Mouse (Mus musculus) lung, postnatal 36 days (tissue): ENCODE data around the gene Oxct2a.
"Not testable (repeated sequence)": the region's sequence is repeated elsewhere in the genome, so short reads cannot be mapped to it uniquely, and the experiment has no call there.

ENCODE experiments used
- DNase-seq: peaks from one replicate; pipeline ENCODE4 v3.0.0; 2022; ENCODE audit warnings: mixed read lengths

The Oxct2a gene

DNA sequence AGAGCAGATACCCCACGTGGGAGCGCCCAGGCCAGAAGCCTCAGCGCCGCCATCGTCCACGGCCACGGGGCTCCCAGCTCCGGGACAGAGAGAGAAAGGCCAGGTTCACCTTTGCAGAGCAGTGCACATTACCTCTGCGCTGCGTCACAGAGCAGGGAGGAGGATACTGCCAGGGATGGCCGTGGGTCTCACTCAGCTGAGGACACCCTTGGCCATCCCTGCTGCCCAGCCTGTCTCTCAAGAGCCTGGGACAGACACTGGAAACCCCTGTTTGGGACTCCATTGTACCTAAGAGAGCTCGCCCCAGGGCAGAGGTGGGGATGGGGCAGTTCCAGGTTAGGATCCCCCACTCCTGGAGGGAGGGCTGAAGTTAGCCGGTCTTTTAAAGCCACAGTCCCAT lies at the start of gene Oxct2a:
Gene Oxct2a, minus strand, starts transcription at position 101 of the 400 bp plus-strand sequence.
- DNase-seq: no peak

DNA sequence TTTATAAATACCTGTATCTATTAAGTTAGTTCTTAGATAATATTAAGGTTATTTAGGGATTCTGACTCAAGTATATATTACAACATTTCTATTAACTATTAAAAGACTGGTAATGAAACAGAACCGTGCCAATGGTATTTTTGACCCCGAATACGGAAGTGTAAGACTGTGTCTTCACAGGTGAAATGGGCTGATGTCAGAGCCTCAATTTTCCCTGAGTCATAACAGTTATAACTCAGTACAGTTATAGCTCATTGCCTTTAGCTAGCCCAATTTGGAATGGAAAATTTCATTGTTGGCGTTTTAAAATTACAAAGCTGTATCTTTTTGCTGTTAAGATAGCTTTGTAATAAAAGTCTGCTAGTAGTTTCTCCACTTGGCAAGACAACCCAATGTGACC lies 40.1 kb upstream of the Oxct2a start:
- DNase-seq: no peak

DNA sequence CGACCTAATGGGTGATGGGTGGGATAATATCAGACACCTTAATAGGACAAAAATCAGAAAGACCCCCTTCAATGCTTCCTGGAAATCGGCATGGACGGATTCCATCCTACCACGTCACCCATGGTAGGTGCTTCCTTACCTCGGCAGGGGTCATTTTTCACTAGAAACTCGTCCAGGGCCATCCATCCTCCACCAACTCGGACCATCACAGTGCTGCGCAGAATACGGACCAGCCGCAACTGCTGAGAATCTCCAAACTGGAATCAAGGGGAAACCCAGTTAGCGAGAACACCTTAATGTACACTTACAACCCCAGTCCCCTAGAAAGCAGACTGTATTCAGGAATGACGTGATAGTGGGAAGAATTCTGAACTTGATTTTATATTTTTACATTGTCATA lies 37.3 kb upstream of the Oxct2a start:
- DNase-seq: no peak

DNA sequence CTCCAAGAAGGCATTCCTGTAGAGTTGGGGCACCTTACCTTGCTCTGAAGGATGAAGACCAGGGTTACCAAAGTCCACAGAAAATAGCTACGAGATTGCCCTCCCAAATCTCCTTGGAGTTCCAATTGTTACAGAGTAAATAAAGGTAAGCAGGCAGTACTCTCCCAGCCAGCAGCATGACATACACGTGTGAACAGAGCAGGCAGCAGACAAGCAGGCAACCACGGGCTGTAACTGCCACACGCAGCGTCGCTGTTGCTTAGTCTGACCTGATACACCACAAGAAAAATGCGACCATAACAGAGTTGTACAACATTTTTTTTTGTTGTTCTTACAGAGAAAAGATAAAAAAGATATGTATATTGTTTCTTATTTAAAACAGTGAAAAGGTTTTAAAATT lies 35.2 kb upstream of the Oxct2a start:
- no peak for DNase-seq

DNA sequence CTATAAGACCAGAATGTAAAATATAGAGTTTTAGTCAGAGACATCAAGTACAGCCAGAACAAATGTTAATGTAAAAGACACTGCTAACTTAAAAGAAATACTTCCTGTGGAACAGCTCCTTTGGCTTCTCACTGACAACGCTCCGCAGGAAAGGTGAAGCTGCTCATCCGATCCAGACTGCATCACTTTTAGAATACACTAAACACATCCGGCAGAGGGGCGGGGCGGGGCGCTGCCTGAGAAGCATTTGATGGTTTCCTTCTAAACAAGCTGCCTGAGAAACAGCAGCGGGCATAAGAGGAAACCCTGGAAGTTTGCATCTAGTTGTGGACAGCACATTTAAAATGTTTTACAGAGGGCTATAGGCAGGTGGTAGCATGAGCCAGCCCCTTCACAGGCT lies 32.5 kb upstream of the Oxct2a start:
- DNase-seq: peak; percentile 18

DNA sequence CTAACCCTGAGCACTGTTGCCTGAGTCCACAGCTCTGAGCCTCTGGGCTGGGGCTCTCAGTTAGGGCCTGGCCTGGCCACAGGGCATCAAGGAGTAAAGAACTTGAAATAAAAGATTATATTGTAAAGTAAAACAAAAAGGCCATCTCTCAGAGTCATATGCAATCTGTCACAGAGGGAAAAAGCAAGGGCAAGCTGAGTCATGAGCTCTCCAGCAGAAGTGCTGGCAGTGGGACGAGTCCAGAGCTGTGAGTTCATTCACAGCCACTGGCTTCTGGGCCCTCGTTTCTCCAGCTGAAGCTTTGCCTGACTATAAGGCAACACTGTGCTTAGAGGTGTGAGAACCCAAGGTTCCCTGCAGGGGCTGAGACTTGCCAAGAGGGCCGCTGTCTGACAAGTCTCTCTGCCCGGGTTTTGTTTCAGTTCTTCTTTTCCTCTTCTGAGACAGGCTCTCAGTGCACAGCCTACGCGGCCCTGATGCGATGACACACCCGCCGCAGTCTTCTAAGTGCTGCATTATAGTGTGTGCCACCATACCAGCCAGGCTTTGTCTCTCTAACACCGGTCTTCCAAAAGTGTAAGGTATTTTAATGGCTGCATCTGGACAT lies 29.9 kb upstream of the Oxct2a start:
- DNase-seq: peak; percentile 13

DNA sequence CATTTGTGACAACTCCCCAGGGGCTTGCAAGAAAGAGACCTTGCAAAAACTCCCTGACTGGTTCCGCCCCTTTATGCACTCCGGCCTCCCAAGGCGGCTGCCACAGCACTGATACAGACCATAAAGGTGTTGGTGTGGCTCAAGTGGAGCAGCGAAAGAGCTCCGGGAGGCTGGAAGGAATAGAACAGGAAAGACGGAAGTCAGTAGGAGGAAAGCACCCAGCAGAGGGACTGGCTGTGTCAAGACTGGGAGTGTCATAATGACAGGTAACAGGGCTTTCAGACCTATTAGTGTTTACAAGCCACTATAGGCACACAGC lies 20.0 kb upstream of the Oxct2a start:
- peak; percentile 27 for DNase-seq

DNA sequence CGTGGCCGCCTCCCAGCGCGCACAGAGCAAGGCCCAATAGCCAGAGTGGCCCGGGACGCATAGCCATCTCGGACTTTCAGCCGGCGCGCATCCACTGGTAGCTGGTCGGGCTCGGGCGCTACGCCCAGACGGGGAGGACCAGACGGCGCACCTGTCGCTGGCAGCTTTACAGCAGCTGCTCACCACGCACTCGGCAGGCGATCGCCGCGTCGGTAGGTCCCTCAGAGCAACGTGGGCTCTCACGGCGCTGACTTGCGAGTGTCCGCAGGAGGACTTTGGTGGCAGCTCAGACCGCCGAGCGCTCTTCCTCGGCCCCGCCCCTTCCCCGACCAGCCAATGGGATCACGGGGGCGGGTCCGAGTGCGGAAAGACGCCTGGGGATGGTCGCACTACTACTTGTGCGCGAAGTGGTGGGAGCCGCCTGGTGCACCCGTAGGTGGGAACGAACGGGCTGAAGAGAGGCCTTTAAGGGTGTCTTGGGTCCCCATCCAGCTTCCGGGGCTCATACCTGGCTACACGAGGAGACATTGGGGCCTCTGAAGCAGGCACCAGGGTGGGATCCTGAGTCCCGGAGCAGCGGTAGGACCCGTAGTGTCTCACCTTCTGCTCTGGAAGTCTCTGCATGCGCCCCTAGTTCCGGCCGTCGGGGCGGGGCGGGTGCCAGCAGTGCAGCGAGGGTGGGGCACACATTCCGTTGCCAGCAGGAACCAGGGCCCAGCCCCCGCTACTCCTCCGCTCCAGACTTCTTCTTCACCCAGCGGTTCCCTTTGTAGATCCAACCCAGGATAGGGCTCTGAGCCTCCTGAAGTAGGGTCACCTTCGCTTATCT lies 19.4 kb upstream of the Oxct2a start, which contains the start of gene Bmp8a:
Gene Bmp8a, minus strand, starts transcription at position 611 of the 829 bp plus-strand sequence.
- peak; percentile 78 for DNase-seq

DNA sequence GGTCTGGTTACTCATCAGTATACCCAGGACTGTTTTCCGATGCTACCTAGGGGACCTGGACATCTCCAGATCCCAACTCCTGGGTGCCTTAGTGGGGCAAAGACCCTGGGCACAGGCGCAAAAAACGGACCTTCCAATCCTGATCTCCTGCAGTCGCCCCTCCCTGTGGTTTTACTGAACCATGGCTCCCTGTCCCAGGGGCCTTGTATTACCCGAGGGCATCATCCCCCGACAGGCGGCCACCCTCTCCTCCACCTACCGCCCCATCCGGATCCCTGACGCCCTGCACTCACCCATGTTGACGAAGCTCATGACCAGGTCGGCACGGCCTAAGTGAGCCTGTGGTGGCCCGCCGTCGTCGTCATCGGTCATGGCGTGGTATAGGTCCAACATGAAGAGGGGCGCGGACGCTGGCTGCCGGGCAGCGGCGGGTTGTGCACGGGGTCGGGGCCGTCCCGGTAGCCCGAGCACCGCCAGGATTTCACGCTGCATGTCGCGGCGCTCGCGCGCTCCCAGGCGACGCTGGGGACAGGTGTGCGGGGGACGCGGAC lies 18.7 kb upstream of the Oxct2a start:
- peak; percentile 7 for DNase-seq

DNA sequence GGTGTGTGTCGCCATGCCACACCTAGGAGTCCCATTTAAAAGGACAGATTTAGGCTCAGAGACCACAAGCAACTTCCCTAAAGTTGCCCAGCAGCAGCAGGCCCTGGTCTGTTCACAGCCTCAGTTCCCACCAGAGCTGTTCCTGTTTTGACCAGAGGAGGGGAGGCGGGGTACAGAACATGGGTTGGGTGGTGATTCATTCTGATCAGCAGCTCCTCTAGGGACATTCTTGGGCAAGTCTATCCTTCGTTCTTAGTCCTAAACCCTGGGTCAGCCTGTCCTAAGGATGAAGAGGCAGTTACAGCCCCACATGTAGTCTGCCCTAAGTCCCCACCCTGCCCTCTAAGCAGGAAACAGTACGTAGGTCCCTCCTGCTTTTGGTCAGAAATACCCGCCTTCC lies 16.8 kb upstream of the Oxct2a start:
- no peak for DNase-seq

DNA sequence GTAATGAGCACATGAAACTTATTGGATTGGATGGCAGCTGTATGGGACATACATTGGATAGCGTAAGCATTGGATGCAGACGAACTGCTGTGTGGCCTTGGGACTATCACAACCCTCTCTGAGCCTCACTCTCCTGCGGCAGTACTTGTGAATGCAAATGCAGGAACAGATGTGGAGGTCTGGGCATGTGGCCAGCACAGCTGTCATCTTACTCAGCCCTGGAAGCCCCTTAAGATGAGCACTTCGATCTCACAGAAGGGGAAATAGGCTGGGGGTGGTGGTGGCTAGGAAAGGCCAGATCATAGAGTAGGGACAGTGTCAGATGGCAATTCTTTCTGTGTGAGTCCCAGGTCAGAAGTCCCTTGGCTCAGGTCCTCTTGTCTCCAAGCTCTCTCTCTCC lies 14.3 kb upstream of the Oxct2a start:
- no peak for DNase-seq

DNA sequence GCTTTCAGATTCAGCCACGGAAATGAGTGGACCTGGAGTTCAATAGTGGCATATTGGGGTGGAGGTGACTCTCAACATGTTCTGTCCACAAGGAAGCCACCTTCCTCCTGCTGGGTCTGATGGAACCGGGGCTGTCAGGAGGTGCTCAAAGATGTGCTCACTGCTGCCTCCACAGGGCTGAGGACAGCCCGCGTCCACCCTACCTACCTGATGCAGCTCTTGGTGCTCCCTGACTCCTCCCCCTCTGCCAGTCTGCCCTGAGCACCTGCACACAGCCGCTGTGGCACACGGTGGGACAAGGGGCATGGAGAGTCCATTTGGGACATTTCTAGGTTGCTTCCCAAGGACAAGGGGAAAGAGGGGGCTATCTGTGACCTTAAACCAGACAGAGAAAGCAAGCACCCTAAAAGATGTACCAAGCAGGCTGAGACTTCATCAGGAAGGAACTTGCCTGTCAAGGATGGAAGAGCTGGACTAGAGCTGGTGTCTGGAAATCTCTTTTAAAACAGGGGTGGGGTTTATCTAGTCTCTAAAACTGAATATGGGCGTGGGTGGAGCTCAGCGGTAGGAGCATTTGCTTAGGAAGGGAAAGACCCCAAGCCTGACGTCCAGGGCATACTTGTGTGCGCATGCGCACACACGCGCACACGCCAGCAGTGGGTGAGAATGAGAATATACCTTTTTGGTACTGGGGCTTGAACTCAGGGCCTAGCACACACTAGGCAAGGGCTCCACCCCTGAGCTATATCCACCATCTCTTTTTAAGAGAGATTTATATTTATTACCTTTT lies 12.6 kb upstream of the Oxct2a start:
- DNase-seq: no peak

DNA sequence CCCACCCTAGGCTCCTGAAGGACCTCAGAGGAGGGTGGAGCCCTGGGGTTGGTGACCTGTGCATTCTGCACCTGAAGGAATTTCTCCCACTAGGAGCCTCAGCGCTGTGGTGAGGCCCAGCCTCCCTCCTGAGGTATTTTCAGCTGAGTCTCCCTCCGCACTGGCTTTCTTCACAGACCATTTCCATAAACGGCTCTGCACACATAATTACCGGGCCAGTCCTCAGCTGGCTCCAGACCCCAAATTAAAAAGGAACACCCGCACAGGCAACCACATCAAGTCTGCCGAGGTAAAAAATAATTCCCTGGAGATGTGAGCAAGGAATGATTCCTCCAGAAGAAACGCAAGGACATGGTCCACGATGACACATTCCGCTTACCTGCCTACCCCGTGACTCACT lies 11.8 kb upstream of the Oxct2a start:
- DNase-seq: not testable (repeated sequence)

DNA sequence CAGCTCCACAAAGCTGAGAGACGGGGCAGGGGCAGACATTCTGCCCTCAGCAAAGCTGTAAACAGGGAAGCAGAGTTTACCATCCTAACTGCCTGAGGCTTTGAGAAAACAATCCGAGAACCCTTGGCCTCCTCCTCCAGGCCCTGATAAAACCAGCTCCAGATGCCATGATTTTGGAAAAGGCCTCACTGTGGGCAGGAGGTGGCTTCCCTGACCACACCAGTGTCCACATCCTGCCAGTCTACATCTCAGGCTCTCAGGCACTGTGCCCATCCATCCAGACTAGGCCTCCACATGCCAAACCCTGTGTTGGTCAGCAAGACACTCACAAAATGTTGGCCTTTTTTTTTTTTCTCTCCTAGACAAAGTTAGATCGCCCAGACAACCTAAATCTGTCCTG lies 10.7 kb upstream of the Oxct2a start:
- DNase-seq: no peak

DNA sequence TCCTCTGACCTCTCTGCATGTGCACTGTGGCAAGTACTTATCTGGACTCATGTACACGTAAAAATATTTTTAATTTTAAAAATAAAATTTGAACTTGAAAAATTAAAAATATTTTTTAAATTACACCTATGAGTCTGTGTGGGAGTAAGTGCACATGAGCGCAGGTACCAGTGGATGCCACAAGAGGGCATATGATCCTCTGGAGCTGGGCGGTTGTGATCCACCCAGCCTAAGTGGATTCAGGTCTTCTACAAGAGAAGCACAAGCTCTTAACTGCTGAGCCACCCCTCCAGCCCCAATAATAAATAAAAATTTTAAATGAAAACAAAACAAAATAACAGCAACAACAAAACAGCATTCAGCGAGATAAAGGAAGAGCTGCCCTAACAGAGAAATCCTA lies 9.7 kb upstream of the Oxct2a start:
- no peak for DNase-seq

DNA sequence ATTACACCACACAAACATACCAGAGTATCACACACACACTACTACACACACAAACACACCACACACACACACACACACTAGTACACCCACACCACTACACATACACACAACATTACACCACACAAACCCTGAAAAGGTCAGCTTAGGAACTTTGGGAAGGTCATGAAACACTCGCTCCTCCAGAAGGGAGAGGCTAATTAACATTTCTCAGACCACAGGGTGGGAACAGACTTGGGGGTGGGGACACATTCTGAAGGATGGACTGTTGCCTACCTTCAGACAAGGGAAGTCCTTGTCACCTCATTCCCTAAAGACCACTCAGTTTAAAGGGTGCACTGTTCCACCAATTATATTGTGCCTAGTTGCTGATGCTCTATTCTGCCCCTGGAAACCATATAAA lies 8.5 kb upstream of the Oxct2a start:
- DNase-seq: not testable (repeated sequence)

DNA sequence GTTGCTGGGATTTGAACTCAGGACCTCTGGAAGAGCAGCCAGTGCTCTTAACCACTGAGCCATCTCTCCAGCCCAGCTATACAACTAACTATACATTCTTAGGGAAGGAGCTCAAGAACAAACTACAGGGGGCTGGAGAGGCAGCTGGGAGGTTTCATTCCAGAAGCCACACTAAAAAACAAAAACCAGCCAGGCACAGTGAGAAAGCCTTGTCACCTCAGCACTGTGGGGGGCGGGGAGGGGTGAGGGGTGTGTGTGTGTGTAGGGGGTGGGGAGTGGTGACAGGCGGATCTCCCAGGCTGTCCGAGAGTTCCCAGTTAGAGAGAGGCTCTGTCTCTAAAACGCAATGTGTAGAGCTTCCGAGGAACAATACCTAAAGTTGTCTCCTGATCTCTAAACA lies 7.9 kb upstream of the Oxct2a start:
- DNase-seq: no peak

DNA sequence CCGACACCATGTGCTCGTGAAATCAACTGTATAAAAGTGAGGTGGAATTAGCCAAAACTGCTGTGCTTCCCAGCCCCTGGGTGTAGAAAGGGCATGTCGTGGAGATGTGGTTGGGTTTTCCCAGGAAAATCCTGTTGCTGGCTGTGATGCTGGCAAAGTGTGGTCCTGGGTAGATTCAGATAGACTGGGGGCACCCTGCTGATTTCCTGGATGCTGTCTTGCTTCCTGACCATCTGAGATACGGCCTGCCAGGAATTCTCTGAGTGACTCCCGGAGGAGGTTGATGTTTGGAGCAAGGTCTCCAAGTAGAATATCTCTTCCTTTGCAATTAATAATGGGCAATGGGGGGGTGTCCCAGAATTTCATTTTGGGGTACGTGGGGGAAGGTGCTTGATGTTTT lies 5.5 kb upstream of the Oxct2a start:
- DNase-seq: no peak

DNA sequence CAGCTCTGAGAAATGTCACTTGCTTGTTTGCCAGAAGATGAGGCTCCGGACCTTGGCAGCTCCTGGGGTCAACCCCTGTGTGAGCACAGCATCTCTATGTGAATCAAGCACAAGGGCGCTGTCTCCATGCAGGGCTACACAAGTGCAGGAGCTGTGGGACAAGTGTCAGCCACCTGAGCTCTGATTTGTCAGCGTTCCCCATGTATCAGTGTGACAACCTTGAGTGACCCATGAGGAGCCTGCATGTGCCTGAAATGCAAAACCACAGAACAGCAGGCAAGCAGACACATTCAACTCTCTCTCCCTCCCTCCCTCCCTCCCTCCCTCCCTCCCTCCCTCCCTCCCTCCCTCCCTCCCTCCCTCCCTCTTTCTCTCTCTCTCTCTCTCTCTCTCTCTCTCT lies 4.2 kb upstream of the Oxct2a start:
- DNase-seq: no peak

DNA sequence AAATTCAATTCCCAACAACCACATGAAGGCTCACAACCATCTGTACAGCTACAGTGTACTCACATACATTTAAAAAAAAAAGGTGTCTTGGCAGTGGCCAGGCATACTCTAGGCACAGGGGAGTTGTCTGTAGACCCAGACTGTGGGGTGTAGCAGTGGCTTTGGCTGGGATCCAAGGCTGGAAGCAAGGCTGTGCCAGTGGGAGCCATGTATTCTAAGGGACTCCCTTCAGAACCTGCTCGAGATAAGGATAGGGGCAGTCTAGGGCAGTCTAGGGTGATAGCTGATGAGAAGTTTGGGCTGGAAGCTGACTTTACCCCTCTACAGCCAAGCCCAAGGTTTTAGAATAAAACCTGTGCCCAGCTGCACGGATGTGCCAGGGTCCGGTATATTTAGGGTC lies 2.7 kb upstream of the Oxct2a start:
- DNase-seq: no peak

DNA sequence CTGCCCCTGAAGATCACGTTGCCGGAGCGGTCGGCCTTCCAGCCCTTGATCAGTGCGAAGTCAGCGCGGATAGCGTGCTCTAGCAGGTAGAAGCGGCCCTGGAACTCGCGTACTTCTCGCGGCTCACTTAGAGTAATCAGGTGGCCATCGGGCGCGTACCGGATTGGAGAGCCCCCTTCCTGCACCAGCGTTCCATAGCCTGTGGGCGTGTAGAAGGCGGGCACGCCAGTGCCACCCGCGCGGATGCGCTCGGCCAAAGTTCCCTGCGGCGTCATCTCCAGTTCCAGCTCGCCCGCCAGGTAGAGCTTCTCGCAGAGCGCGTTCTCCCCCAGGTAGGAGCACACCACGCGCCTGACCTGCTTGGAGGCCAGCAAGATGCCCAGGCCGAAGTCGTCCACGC lies 524 bp downstream of the Oxct2a start:
- not testable (repeated sequence) for DNase-seq

DNA sequence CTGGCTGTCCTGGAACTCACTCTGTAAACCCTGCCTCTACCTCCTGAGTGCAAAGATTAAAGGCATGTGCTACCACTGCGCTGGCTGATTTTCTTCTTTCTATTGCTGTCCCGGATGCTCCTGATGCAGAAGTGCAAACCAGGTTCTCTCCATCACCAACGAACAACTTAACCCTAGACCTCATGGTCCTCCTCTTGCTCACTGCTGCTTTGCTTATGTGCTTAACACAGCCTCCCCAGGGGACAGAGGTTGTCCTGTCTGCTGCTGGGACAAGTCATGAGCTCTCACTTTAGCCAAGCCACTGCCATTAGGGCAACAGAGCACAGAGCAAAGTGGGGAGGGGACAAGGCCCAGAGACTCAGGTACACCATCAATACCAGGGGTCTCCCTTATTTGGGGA lies 8.9 kb downstream of the Oxct2a start:
- DNase-seq: no peak

DNA sequence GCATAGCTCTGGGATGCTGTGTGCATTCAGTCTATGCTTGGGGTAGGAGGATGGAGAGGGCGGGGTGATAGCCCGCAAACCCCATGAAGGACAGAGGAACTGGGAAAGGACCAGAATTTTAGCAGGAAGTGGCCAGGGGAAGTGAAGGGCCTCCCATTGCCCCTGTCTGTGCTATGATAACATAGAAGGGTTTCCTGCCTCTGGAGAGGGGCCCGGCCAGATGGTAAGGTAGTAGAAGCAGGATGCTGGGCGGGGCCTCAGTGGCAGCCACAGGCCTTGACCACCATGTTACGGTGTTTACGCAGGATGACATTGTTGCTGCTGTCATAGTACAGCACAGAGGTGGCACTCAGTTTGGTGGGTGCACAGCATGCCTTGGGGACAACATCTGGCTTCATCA lies 10.4 kb downstream of the Oxct2a start:
- DNase-seq: no peak

DNA sequence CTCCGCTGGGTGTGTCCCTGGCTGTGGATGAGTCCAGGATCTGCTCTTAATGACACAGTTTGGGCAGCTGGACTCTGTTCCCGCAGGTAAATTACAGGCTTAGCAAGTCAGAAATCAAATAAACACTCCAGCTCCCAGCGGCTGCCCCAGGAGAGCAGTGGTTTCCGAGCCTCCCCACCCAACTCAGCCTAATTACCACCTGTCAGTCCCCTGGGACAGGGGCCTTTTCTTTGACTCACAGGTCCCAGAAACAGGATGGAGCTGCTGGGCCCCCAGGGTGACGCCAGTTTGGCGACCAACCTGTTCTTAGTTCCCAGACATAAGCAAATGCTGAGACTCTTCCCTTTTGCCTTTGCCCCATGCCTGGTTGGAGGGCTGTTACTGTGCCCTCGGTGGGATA lies 11.6 kb downstream of the Oxct2a start:
- DNase-seq: no peak
